Mouse (Mus musculus) kidney, embryonic 16.5 days (tissue): ENCODE measurements around the gene Arpc5. TPM values are rescaled to one million over a fixed set of nuclear protein-coding genes. Genes with fewer than 3 reads are reported as not detected.
A peak's percentile ranks its signal among the peaks of the same experiment; 100 is the strongest.
"Not testable (repeated sequence)": the region's sequence is repeated elsewhere in the genome, so short reads cannot be mapped to it uniquely, and the experiment has no call there.

Experiments
- ATAC-seq: fragments of 200-750 bp; cut with Nextera tagmentation; 2 replicates; pipeline ENCODE4 v1.8.0; 2017; ENCODE audit warnings: moderate TSS enrichment; ENCODE audit not compliant: low FRiP score, low TSS enrichment
- H3K27ac ChIP-seq: fragments of 300-500 bp; sonication (generic); 2 replicates; pipeline ENCODE4 v1.5.1; 2014; ENCODE audit warnings: low read length
- H3K27me3 ChIP-seq: fragments of 300-500 bp; sonication (generic); 2 replicates; pipeline ENCODE4 v1.6.1; 2014; ENCODE audit warnings: low read length, control low read depth, mixed read lengths; ENCODE audit not compliant: insufficient read depth
- H3K36me3 ChIP-seq: fragments of 300-500 bp; sonication (generic); 2 replicates; pipeline ENCODE4 v1.6.1; 2014; ENCODE audit warnings: low read length, control low read depth, mixed read lengths; ENCODE audit not compliant: insufficient read depth
- H3K4me1 ChIP-seq: fragments of 300-500 bp; sonication (generic); 2 replicates; pipeline ENCODE4 v1.6.1; 2014; ENCODE audit warnings: low read length, control low read depth, mixed read lengths; ENCODE audit not compliant: insufficient read depth
- H3K4me2 ChIP-seq: fragments of 300-500 bp; sonication (generic); replicated peaks from 2 replicates; pipeline ENCODE4 v1.6.1; 2014; ENCODE audit warnings: low read depth, low read length
- H3K4me3 ChIP-seq: fragments of 300-500 bp; sonication (generic); 2 replicates; pipeline ENCODE4 v1.5.1; 2014; ENCODE audit warnings: mild to moderate bottlenecking, low read length
- H3K9ac ChIP-seq: fragments of 300-500 bp; sonication (generic); replicated peaks from 2 replicates; pipeline ENCODE4 v1.6.1; 2014; ENCODE audit warnings: low read length
- H3K9me3 ChIP-seq: fragments of 300-500 bp; sonication (generic); 2 replicates; pipeline ENCODE4 v1.6.1; 2016; ENCODE audit warnings: low read length, control low read depth
- WGBS: fragments of 180-500 bp; shearing (Covaris S2); extraction: QIAGEN DNeasy Blood & Tissue Kit; methylation state at CpG from one replicate; pipeline ENCODE4 v1.1.7; 2014; 5-methylcytosine and 5-hydroxymethylcytosine counted together
- polyA plus RNA-seq: library from polyadenylated mRNA; unstranded; fragments of >200 nt; fragmentation: Nextera tagmentation; extraction: Ambion mirVana; gene quantifications from 2 replicates; pipeline ENCODE4 v1.2.1, GENCODE M21; 2015

Arpc5 gene
- polyA plus RNA-seq, 1 experiment from 2014 or later = 252 TPM

GRCm38 (mm10) chr1:152743095-152743826 lies 23.1 kb upstream of the Arpc5 start:
- H3K9ac ChIP-seq = no peak overlapping the region
- H3K9me3 ChIP-seq = no peaks in the 10 kb centered on the region
- 53% methylated on average over 15 of the region's 15 CpGs for WGBS
- no peaks in the 10 kb centered on the region for H3K4me1 ChIP-seq
- H3K4me3 ChIP-seq = no peak overlapping the region
- no peak overlapping the region for H3K27ac ChIP-seq
- no peaks in the 10 kb centered on the region for H3K27me3 ChIP-seq
- no peak for ATAC-seq
- H3K4me2 ChIP-seq = no peak overlapping the region
- H3K36me3 ChIP-seq = no peaks in the 10 kb centered on the region

GRCm38 (mm10) chr1:152746426-152746825 lies 19.9 kb upstream of the Arpc5 start:
- Histone ChIP-seq H3K4me1 (no peaks in the 10 kb centered on the region), H3K27ac (no peak overlapping the region), H3K27me3 (no peaks in the 10 kb centered on the region), H3K4me2 (no peak overlapping the region), H3K4me3 (no peak overlapping the region), H3K9me3 (no peaks in the 10 kb centered on the region), H3K9ac (no peak overlapping the region), H3K36me3 (no peaks in the 10 kb centered on the region)
- WGBS = 8% methylated on average over 5 of the region's 5 CpGs
- ATAC-seq = peak; percentile 59

- Histone ChIP-seq H3K9me3 (no peaks in the 10 kb centered on the region), H3K4me1 (no peaks in the 10 kb centered on the region), H3K9ac (no peak overlapping the region), H3K36me3 (no peaks in the 10 kb centered on the region), H3K4me2 (no peak overlapping the region), H3K27ac (no peak overlapping the region), H3K4me3 (no peak overlapping the region), H3K27me3 (no peaks in the 10 kb centered on the region)
- ATAC-seq = no peak
- WGBS = 68% methylated on average over 9 of the region's 9 CpGs
These were observed 17.1 kb upstream of the Arpc5 start for GRCm38 (mm10) chr1:152749276-152749675.

- Histone ChIP-seq H3K9ac (no peak within 1 kb of the TSS), H3K4me2 (no peak within 1 kb of the TSS), H3K9me3 (no peaks in the 10 kb centered on the region), H3K27me3 (no peaks in the 10 kb centered on the region), H3K4me3 (no peak within 1 kb of the TSS), H3K4me1 (no peaks in the 10 kb centered on the region), H3K27ac (no peak within 1 kb of the TSS), H3K36me3 (no peaks in the 10 kb centered on the region)
- whole genome bisulfite sequencing = 71% methylated on average over 13 of the region's 13 CpGs
- ATAC-seq = no peak
These were observed 15.9 kb upstream of the Arpc5 start, which contains the start of gene Apobec4 for GRCm38 (mm10) chr1:152750312-152750965. Gene Apobec4, plus strand, starts transcription at chr1:152750551.

GRCm38 (mm10) chr1:152761791-152762190 lies 4.6 kb upstream of the Arpc5 start:
- Histone ChIP-seq H3K4me1 (peaks cover 6% of the 10 kb centered on the region; the same call in 1 of the 2 replicates), H3K9ac (no peak overlapping the region), H3K27me3 (peaks cover 9% of the 10 kb centered on the region), H3K27ac (no peak overlapping the region), H3K9me3 (no peaks in the 10 kb centered on the region), H3K4me2 (no peak overlapping the region), H3K36me3 (no peaks in the 10 kb centered on the region), H3K4me3 (no peak overlapping the region)
- 84% methylated on average over 2 of the region's 2 CpGs for WGBS
- ATAC-seq = no peak

GRCm38 (mm10) chr1:152766804-152767748 lies 734 bp downstream of the Arpc5 start:
- Histone ChIP-seq H3K27ac (peak overlapping the region; percentile 89), H3K4me2 (peak overlapping the region; percentile 97), H3K4me1 (peaks cover 12% of the 10 kb centered on the region; the same call in 1 of the 2 replicates), H3K36me3 (peaks cover 16% of the 10 kb centered on the region), H3K9ac (peak overlapping the region; percentile 97), H3K9me3 (no peaks in the 10 kb centered on the region), H3K27me3 (peaks cover 9% of the 10 kb centered on the region), H3K4me3 (peak overlapping the region; percentile 98)
- WGBS = 1% methylated on average over 60 of the region's 60 CpGs
- peak; percentile 72; the same call in 1 of the 2 replicates for ATAC-seq

- Histone ChIP-seq H3K4me3 (peak overlapping the region; percentile 14; the same call in 1 of the 2 replicates), H3K4me2 (peak overlapping the region; percentile 97), H3K9ac (no peak overlapping the region), H3K27me3 (peaks cover 9% of the 10 kb centered on the region), H3K4me1 (peaks cover 12% of the 10 kb centered on the region; the same call in 1 of the 2 replicates), H3K9me3 (no peaks in the 10 kb centered on the region), H3K36me3 (peaks cover 22% of the 10 kb centered on the region), H3K27ac (no peak overlapping the region)
- 6% methylated on average over 5 of the region's 5 CpGs for WGBS
- ATAC-seq = no peak
These were observed 1.6 kb downstream of the Arpc5 start for GRCm38 (mm10) chr1:152767749-152768488.

- WGBS = 90% methylated on average over 9 of the region's 9 CpGs
- H3K36me3 ChIP-seq = peaks cover 45% of the 10 kb centered on the region
- ATAC-seq = no peak
These were observed 4.7 kb downstream of the Arpc5 start for GRCm38 (mm10) chr1:152771016-152771415.

GRCm38 (mm10) chr1:152774601-152775000 lies 8.3 kb downstream of the Arpc5 start:
- H3K4me2 ChIP-seq, ATAC-seq, H3K27ac ChIP-seq, H3K4me1 ChIP-seq, H3K9ac ChIP-seq, H3K4me3 ChIP-seq, H3K27me3 ChIP-seq, H3K9me3 ChIP-seq: not testable (repeated sequence)
- 81% methylated on average over 3 of the region's 3 CpGs for WGBS
- H3K36me3 ChIP-seq = peaks cover 50% of the 10 kb centered on the region

More at GRCm38 (mm10) chr1:152771016-152771415, 4.7 kb downstream of the Arpc5 start:
- Histone ChIP-seq H3K4me2 (no peak overlapping the region), H3K4me1 (peaks cover 6% of the 10 kb centered on the region; the same call in 1 of the 2 replicates), H3K27me3 (no peaks in the 10 kb centered on the region), H3K9ac (no peak overlapping the region), H3K27ac (no peak overlapping the region), H3K4me3 (no peak overlapping the region), H3K9me3 (no peaks in the 10 kb centered on the region)
